Mouse (Mus musculus) MEL (cell line): ENCODE measurements around the gene Apbb2. TPM values are rescaled to one million over a fixed set of nuclear protein-coding genes. Genes with fewer than 3 reads are reported as not detected.

ENCODE experiments used
- DNase-seq: peaks from one replicate; pipeline ENCODE4 v3.0.0; 2011; ENCODE audit warnings: low read depth, low spot score
- H3K27ac ChIP-seq: 2 replicates; pipeline ENCODE4 v1.5.1; 2012; ENCODE audit warnings: low read depth, mild to moderate bottlenecking, control low read depth, low read length, moderate library complexity; ENCODE audit not compliant: control insufficient read depth
- H3K27me3 ChIP-seq, 2 experiments: fragments of 150-350 bp in 1 of 2; sonication (generic) in 1 of 2; 2 replicates each; pipeline ENCODE4 v1.6.1; 2012; ENCODE audit warnings: low read length in 2 of 2, mild to moderate bottlenecking in 2 of 2, improper control_type of control experiment in 1 of 2, moderate library complexity in 1 of 2; ENCODE audit not compliant: insufficient read depth in 2 of 2, control insufficient read depth in 1 of 2
- H3K36me3 ChIP-seq, 2 experiments: 2 replicates each; pipeline ENCODE4 v1.6.1; 2012 to 2014; ENCODE audit warnings: low read length in 2 of 2, improper control_type of control experiment in 1 of 2, inconsistent platforms in 1 of 2, mild to moderate bottlenecking in 1 of 2; ENCODE audit not compliant: insufficient read depth in 2 of 2, control insufficient read depth in 1 of 2
- H3K4me1 ChIP-seq, 2 experiments: fragments of 150-350 bp in 1 of 2; sonication (generic) in 1 of 2; 2 replicates each; pipeline ENCODE4 v1.6.1; 2012; ENCODE audit warnings: low read length in 2 of 2, improper control_type of control experiment in 1 of 2, mild to moderate bottlenecking in 1 of 2; ENCODE audit not compliant: insufficient read depth in 2 of 2, control insufficient read depth in 1 of 2
- H3K4me3 ChIP-seq, 2 experiments: fragments of 150-350 bp in 1 of 2; sonication (generic) in 1 of 2; 2 replicates each; pipeline ENCODE4 v1.5.1; 2012; ENCODE audit warnings: low read depth in 2 of 2, low read length in 2 of 2, mild to moderate bottlenecking in 2 of 2, moderate library complexity in 2 of 2, control low read depth in 1 of 2, improper control_type of control experiment in 1 of 2; ENCODE audit not compliant: control insufficient read depth in 1 of 2, insufficient read depth in 1 of 2
- H3K79me2 ChIP-seq: 2 replicates; pipeline ENCODE4 v1.6.1; 2012; ENCODE audit warnings: mild to moderate bottlenecking, low read length, moderate library complexity; ENCODE audit not compliant: control insufficient read depth, poor library complexity, insufficient read depth
- H3K9ac ChIP-seq: 2 replicates; pipeline ENCODE4 v1.6.1; 2012; ENCODE audit warnings: low read depth, mild to moderate bottlenecking, control low read depth, low read length, moderate library complexity; ENCODE audit not compliant: control insufficient read depth, poor library complexity, severe bottlenecking
- H3K9me3 ChIP-seq: fragments of 150-350 bp; sonication (generic); replicated peaks from 2 replicates; pipeline ENCODE4 v1.6.1; 2012; ENCODE audit warnings: mild to moderate bottlenecking, low read length, improper control_type of control experiment, moderate library complexity; ENCODE audit not compliant: insufficient read depth
- CHD1 ChIP-seq: IDR thresholded peaks from 2 replicates; pipeline ENCODE4 v1.6.1; 2012; ENCODE audit warnings: low read depth, mild to moderate bottlenecking, inconsistent platforms, low read length, improper control_type of control experiment
- ELF1 ChIP-seq: IDR thresholded peaks from 2 replicates; pipeline ENCODE4 v1.6.1; 2014; ENCODE audit warnings: low read depth, mild to moderate bottlenecking, inconsistent platforms, low read length, improper control_type of control experiment, moderate library complexity
- GABPA ChIP-seq: IDR thresholded peaks from 2 replicates; pipeline ENCODE4 v1.6.1; 2012; ENCODE audit warnings: low read depth, mild to moderate bottlenecking, inconsistent platforms, low read length, improper control_type of control experiment, moderate library complexity
- HCFC1 ChIP-seq: IDR thresholded peaks from 2 replicates; pipeline ENCODE4 v1.6.1; 2012; ENCODE audit warnings: low read depth, mild to moderate bottlenecking, inconsistent platforms, low read length, improper control_type of control experiment, moderate library complexity
- MAFK ChIP-seq: IDR thresholded peaks from 2 replicates; pipeline ENCODE4 v1.6.1; 2011; ENCODE audit warnings: low read depth, mild to moderate bottlenecking, low read length, improper control_type of control experiment, borderline replicate concordance
- MYB ChIP-seq: IDR thresholded peaks from 2 replicates; pipeline ENCODE4 v1.6.1; 2011; ENCODE audit warnings: mild to moderate bottlenecking, low read depth, low read length, improper control_type of control experiment
- MYC ChIP-seq: IDR thresholded peaks from 2 replicates; pipeline ENCODE4 v1.6.1; 2011; ENCODE audit warnings: low read depth, mild to moderate bottlenecking, low read length, improper control_type of control experiment, moderate library complexity
- NELFE ChIP-seq: IDR thresholded peaks from 2 replicates; pipeline ENCODE4 v1.6.1; 2011; ENCODE audit warnings: low read depth, low read length, improper control_type of control experiment
- POLR2A ChIP-seq, 2 experiments: IDR thresholded peaks; 2 replicates each; pipeline ENCODE4 v1.6.1; 2011 to 2012; ENCODE audit warnings: low read length in 2 of 2, mild to moderate bottlenecking in 2 of 2, control low read depth in 1 of 2, improper control_type of control experiment in 1 of 2, low read depth in 1 of 2, moderate library complexity in 1 of 2; ENCODE audit not compliant: control insufficient read depth in 1 of 2, insufficient read depth in 1 of 2, poor library complexity in 1 of 2
- POLR2AphosphoS2 ChIP-seq: IDR thresholded peaks from 2 replicates; pipeline ENCODE4 v1.6.1; 2011; ENCODE audit warnings: low read length, improper control_type of control experiment
- POLR2AphosphoS5 ChIP-seq: IDR thresholded peaks from 2 replicates; pipeline ENCODE4 v1.6.1; 2012; ENCODE audit warnings: low read depth, borderline replicate concordance, mild to moderate bottlenecking, inconsistent platforms, low read length, moderate library complexity, mixed read lengths
- RAD21 ChIP-seq: IDR thresholded peaks from 2 replicates; pipeline ENCODE4 v1.6.1; 2011; ENCODE audit warnings: mild to moderate bottlenecking, low read depth, low read length, improper control_type of control experiment
- SIN3A ChIP-seq: IDR thresholded peaks from 2 replicates; pipeline ENCODE4 v1.6.1; 2012; ENCODE audit warnings: low read length, improper control_type of control experiment, inconsistent platforms
- TAL1 ChIP-seq: IDR thresholded peaks from 2 replicates; pipeline ENCODE4 v1.6.1; 2012; ENCODE audit warnings: mild to moderate bottlenecking, inconsistent platforms, low read length, moderate library complexity, mixed read lengths
- TBP ChIP-seq: IDR thresholded peaks from 2 replicates; pipeline ENCODE4 v1.8.0; 2011; ENCODE audit warnings: low read depth, low read length, improper control_type of control experiment
- TCF12 ChIP-seq: IDR thresholded peaks from 2 replicates; pipeline ENCODE4 v1.6.1; 2014; ENCODE audit warnings: low read depth, mild to moderate bottlenecking, inconsistent platforms, low read length, improper control_type of control experiment, moderate library complexity
- USF2 ChIP-seq, 2 experiments: IDR thresholded peaks; 2 replicates each; pipeline ENCODE4 v1.6.1; 2011 to 2012; ENCODE audit warnings: improper control_type of control experiment in 2 of 2, low read length in 2 of 2, borderline replicate concordance in 1 of 2, inconsistent platforms in 1 of 2, low read depth in 1 of 2, mild to moderate bottlenecking in 1 of 2; ENCODE audit not compliant: insufficient read depth in 1 of 2
- ZC3H11A ChIP-seq: IDR thresholded peaks from 2 replicates; pipeline ENCODE4 v1.6.1; 2012; ENCODE audit warnings: low read depth, mild to moderate bottlenecking, inconsistent platforms, low read length, improper control_type of control experiment
- ZKSCAN1 ChIP-seq: IDR thresholded peaks from 2 replicates; pipeline ENCODE4 v1.6.1; 2012; ENCODE audit warnings: low read depth, mild to moderate bottlenecking, inconsistent platforms, low read length, improper control_type of control experiment, moderate library complexity
- ZNF384 ChIP-seq: IDR thresholded peaks from 2 replicates; pipeline ENCODE4 v1.6.1; 2012; ENCODE audit warnings: low read depth, mild to moderate bottlenecking, inconsistent platforms, low read length, improper control_type of control experiment
- polyA plus RNA-seq, 2 experiments: library from polyadenylated mRNA; stranded (reverse) in 1 of 2; unstranded in 1 of 2; fragments of >175 nt in 1 of 2; fragments of >200 nt in 1 of 2; gene quantifications; 2 replicates each; pipeline versions ENCODE4 v1.2.1 to v1.2.4; 2012; ENCODE audit warnings: low replicate concordance in 2 of 2, low read depth in 1 of 2; ENCODE audit not compliant: insufficient read length in 2 of 2, insufficient read depth in 1 of 2, missing spikeins in 1 of 2
- total RNA-seq: library from RNA; depleted of rRNA; stranded (reverse); fragments of 300-350 nt; gene quantifications from 2 replicates; pipeline ENCODE4 v1.2.3, GENCODE M21; 2012

Apbb2 gene
- total and polyA plus RNA-seq, 3 experiments: not detected

DNA sequence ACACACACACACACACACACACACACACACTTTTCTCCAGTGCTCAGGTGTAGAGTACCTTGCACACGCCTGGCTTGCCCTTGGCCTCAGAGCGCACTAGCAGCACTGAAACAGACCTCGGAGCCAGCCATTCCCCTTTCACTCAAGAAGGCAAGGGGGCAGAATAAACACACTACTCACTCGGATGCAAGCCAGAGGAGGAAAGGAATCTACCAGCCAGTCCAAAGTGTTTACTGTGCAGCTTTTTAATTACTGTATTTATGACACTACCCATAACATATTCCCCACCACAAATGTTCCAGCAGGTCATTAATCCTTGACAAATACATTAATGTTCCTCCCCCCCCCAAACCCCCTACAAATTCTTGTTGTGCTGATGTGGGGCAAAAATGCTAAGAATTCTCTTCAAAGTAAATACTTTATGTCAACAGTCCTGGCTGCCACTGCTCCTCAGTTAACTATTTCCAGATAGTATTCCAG is 121.7 kb downstream of the Apbb2 start:
- H3K9me3 ChIP-seq: no peaks in the 10 kb centered on the region
- H3K36me3 ChIP-seq: no peaks in the 10 kb centered on the region
- DNase-seq: no peak
- no peak overlapping the region for H3K9ac ChIP-seq
- H3K4me1 ChIP-seq: no peaks in the 10 kb centered on the region
- H3K79me2 ChIP-seq: no peaks in the 10 kb centered on the region
- no peak overlapping the region for H3K27ac ChIP-seq
- no peak overlapping the region for H3K4me3 ChIP-seq
- no peaks in the 10 kb centered on the region for H3K27me3 ChIP-seq
- TF ChIP-seq CHD1 (no peak), ELF1 (no peak), HCFC1 (no peak), MYB (no peak), ZNF384 (no peak), RAD21 (no peak), ZC3H11A (no peak), POLR2AphosphoS5 (no peak), POLR2A (IDR thresholded peaks at IDR 0.05; ENCODE audit: control insufficient read depth in 1 of 2, insufficient read depth in 1 of 2, low read depth in 1 of 2, low read length in 2 of 2, poor library complexity in 1 of 2) (no peak), TAL1 (no peak)

DNA sequence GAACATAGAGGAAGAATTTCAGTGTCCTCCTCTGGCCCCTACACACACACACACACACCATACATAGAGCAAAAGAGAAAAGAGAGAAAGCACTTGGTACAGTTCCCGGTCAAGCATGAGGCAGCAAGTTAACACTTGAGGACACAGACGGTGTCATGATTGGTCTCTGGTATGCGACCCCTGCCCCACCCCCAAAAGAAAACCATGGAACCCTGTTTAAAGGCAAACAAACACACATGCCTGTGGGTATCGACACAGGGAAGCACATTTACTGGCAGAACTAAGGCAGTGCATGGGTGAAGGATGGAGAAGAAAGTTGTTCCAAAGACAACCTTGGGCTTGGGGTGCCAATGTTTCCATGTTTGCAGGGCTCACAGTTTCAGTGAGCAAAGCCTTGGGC is 123.9 kb downstream of the Apbb2 start:
- no peaks in the 10 kb centered on the region for H3K36me3 ChIP-seq

DNA sequence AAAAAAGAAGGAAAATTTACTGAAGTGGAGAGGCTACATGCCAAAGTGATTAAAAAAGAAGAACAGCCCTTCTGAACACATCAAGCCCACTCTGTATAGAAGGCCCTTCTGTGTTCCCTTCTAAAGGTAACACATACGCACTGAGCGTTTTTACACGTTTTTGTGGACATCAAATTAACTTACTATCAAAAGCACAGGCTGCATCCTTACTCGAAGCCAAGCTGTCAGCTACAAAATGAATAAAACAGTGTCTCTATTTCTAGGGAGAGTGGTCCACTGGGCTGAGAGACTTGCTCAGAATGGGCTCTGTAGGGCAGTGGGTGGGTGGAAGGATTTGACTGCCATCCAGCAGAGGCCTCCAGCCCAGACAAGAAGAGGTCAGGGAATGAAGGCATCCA is 126.0 kb downstream of the Apbb2 start:
- Histone ChIP-seq H3K4me1 (no peaks in the 10 kb centered on the region), H3K9ac (no peak overlapping the region), H3K4me3 (no peak overlapping the region), H3K9me3 (no peaks in the 10 kb centered on the region), H3K79me2 (no peaks in the 10 kb centered on the region), H3K27ac (no peak overlapping the region), H3K27me3 (no peaks in the 10 kb centered on the region), H3K36me3 (no peaks in the 10 kb centered on the region)
- TF ChIP-seq MAFK (no peak), NELFE (no peak), TBP (no peak), POLR2AphosphoS2 (no peak), SIN3A (no peak), GABPA (no peak), POLR2A (IDR thresholded peaks at IDR 0.05; ENCODE audit: control insufficient read depth in 1 of 2, insufficient read depth in 1 of 2, low read depth in 1 of 2, low read length in 2 of 2, poor library complexity in 1 of 2) (no peak), MYC (no peak), RAD21 (no peak), TCF12 (no peak), USF2 (IDR thresholded peaks at IDR 0.05; ENCODE audit: borderline replicate concordance in 1 of 2, insufficient read depth in 1 of 2, low read depth in 1 of 2, low read length in 2 of 2) (no peak), ZKSCAN1 (no peak)
- no peak for DNase-seq

More for the DNA sequence above, 123.9 kb downstream of the Apbb2 start:
- Histone ChIP-seq H3K4me3 (no peak overlapping the region), H3K79me2 (no peaks in the 10 kb centered on the region), H3K9me3 (no peaks in the 10 kb centered on the region), H3K9ac (no peak overlapping the region), H3K27ac (no peak overlapping the region), H3K4me1 (no peaks in the 10 kb centered on the region), H3K27me3 (no peaks in the 10 kb centered on the region)
- no peak for DNase-seq
- no peak for TF ChIP-seq POLR2AphosphoS5
- TF ChIP-seq ZNF384: no peak
